Mouse (Mus musculus) erythroblast, embryonic 14.5 days (primary cell): Measurements from ENCODE around the gene Capn2. TPM values are rescaled to one million over a fixed set of nuclear protein-coding genes. Genes with fewer than 3 reads are reported as not detected.

ENCODE experiments used
- H3K27me3 ChIP-seq: 2 replicates; pipeline ENCODE4 v1.6.1; 2012; ENCODE audit warnings: inconsistent platforms; ENCODE audit not compliant: control insufficient read depth
- H3K36me3 ChIP-seq: 2 replicates; pipeline ENCODE4 v1.6.1; 2012; ENCODE audit warnings: mild to moderate bottlenecking, inconsistent platforms; ENCODE audit not compliant: control insufficient read depth
- H3K4me1 ChIP-seq: 2 replicates; pipeline ENCODE4 v1.6.1; 2012; ENCODE audit warnings: inconsistent platforms; ENCODE audit not compliant: control insufficient read depth
- H3K4me3 ChIP-seq: replicated peaks from 2 replicates; pipeline ENCODE3; 2012; ENCODE audit warnings: moderate library complexity, mild to moderate bottlenecking, inconsistent platforms
- H3K9me3 ChIP-seq: 2 replicates; pipeline ENCODE4 v1.6.1; 2012; ENCODE audit warnings: low read length, inconsistent platforms, mixed read lengths; ENCODE audit not compliant: control insufficient read depth
- GATA1 ChIP-seq: IDR thresholded peaks from 2 replicates; pipeline ENCODE4 v1.6.1; 2012; ENCODE audit warnings: low read length, inconsistent platforms, mixed read lengths
- TAL1 ChIP-seq: IDR thresholded peaks from 3 replicates; pipeline ENCODE4 v1.6.1; 2012; ENCODE audit warnings: low read length, inconsistent platforms, mixed read lengths
- polyA plus RNA-seq: library from polyadenylated mRNA; stranded (reverse); fragments of >175 nt; gene quantifications from 2 replicates; pipeline ENCODE4 v1.2.3, GENCODE M21; 2012

Capn2 gene
- polyA plus RNA-seq, 1 experiment, result 0.03 TPM

- Histone ChIP-seq H3K27me3 (no peaks in the 10 kb centered on the region), H3K4me1 (no peaks in the 10 kb centered on the region), H3K36me3 (peaks cover 21% of the 10 kb centered on the region), H3K4me3 (no peak overlapping the region), H3K9me3 (no peaks in the 10 kb centered on the region)
- TF ChIP-seq TAL1 (no peak), GATA1 (no peak)
Observed at GRCm38 (mm10) chr1:182439546-182440222, 77.7 kb downstream of the Capn2 start.

- TF ChIP-seq GATA1 (no peak), TAL1 (no peak)
- peaks cover 18% of the 10 kb centered on the region for H3K36me3 ChIP-seq
- H3K27me3 ChIP-seq, result no peaks in the 10 kb centered on the region
- H3K4me3 ChIP-seq, result no peak overlapping the region
- H3K4me1 ChIP-seq, result no peaks in the 10 kb centered on the region
- H3K9me3 ChIP-seq, result no peaks in the 10 kb centered on the region
Observed at GRCm38 (mm10) chr1:182436746-182437145, 80.7 kb downstream of the Capn2 start.

- Histone ChIP-seq H3K27me3 (no peaks in the 10 kb centered on the region), H3K4me1 (no peaks in the 10 kb centered on the region), H3K9me3 (no peaks in the 10 kb centered on the region), H3K36me3 (peaks cover 12% of the 10 kb centered on the region), H3K4me3 (no peak overlapping the region)
- TF ChIP-seq TAL1, result no peak
- no peak for TF ChIP-seq GATA1
Observed at GRCm38 (mm10) chr1:182432059-182432458, 85.3 kb downstream of the Capn2 start.

- Histone ChIP-seq H3K4me1 (peaks cover 2% of the 10 kb centered on the region), H3K36me3 (peaks cover 10% of the 10 kb centered on the region), H3K27me3 (no peaks in the 10 kb centered on the region), H3K9me3 (no peaks in the 10 kb centered on the region), H3K4me3 (no peak overlapping the region)
- TF ChIP-seq TAL1 (no peak), GATA1 (no peak)
Observed at GRCm38 (mm10) chr1:182430676-182431075, 86.7 kb downstream of the Capn2 start.

DNA sequence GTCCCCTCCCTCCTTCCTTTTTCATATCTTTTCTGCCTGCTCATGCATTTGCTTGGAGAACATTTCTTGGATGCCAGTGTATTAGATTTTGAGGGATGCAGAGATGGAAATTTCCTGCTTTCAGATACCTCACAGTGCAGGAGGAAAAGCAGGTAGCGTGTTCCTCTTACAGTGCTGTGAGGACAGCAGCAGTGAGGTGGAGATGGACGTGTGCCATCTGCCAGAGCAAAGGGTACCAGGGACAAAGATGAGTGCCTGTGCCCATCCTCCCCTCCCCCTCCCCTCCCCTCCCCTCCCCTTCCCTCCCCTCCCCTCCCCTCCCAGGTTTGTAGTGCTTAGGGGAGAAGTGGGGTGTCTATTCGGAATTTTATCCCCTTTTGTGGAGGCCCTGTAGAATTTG, 87.6 kb downstream of the Capn2 start:
- Histone ChIP-seq H3K27me3 (no peaks in the 10 kb centered on the region), H3K36me3 (peaks cover 10% of the 10 kb centered on the region), H3K4me1 (peaks cover 2% of the 10 kb centered on the region), H3K9me3 (no peaks in the 10 kb centered on the region), H3K4me3 (no peak overlapping the region)
- TF ChIP-seq TAL1, result no peak
- no peak for TF ChIP-seq GATA1

- H3K4me3 ChIP-seq, result no peak overlapping the region
- no peaks in the 10 kb centered on the region for H3K9me3 ChIP-seq
- peaks cover 9% of the 10 kb centered on the region for H3K36me3 ChIP-seq
- peaks cover 2% of the 10 kb centered on the region for H3K4me1 ChIP-seq
- TF ChIP-seq TAL1, result no peak
- no peaks in the 10 kb centered on the region for H3K27me3 ChIP-seq
Observed at GRCm38 (mm10) chr1:182427426-182427825, 90.0 kb downstream of the Capn2 start.

- Histone ChIP-seq H3K4me1 (peaks cover 2% of the 10 kb centered on the region), H3K27me3 (no peaks in the 10 kb centered on the region), H3K4me3 (no peak overlapping the region), H3K9me3 (no peaks in the 10 kb centered on the region), H3K36me3 (no peaks in the 10 kb centered on the region)
- no peak for TF ChIP-seq TAL1
- TF ChIP-seq GATA1, result no peak
Observed at GRCm38 (mm10) chr1:182426444-182426843, 91.0 kb downstream of the Capn2 start.

DNA sequence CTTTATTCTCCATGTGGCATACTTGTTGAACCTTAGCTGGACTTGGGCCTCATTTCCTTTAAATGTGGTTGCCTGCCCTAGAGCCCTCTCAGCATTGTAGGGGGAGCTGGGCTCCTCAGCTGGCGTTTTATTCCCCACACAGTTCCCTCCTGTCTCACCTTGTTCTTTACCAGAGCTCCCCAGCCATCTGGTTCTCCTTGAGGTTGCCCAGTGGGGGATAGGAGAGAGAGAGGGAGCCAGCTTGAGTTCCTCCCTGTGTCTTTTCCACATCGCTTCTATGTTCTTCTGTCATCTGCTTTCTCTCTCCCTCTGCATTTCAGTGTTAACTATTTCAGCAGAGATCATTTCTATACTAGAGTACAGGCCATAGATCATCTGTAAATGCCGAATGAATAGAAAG, 92.2 kb downstream of the Capn2 start:
- H3K36me3 ChIP-seq, result no peaks in the 10 kb centered on the region
- TF ChIP-seq TAL1 (no peak), GATA1 (no peak)
- no peak overlapping the region for H3K4me3 ChIP-seq
- no peaks in the 10 kb centered on the region for H3K9me3 ChIP-seq
- H3K4me1 ChIP-seq, result peaks cover 2% of the 10 kb centered on the region
- H3K27me3 ChIP-seq, result no peaks in the 10 kb centered on the region

GRCm38 (mm10) chr1:182424274-182424673, 93.1 kb downstream of the Capn2 start:
- no peaks in the 10 kb centered on the region for H3K36me3 ChIP-seq
- no peak overlapping the region for H3K4me3 ChIP-seq
- H3K4me1 ChIP-seq, result peaks cover 2% of the 10 kb centered on the region
- no peaks in the 10 kb centered on the region for H3K9me3 ChIP-seq
- H3K27me3 ChIP-seq, result no peaks in the 10 kb centered on the region
- TF ChIP-seq GATA1 (no peak), TAL1 (no peak)

- Histone ChIP-seq H3K4me3 (no peak overlapping the region), H3K27me3 (no peaks in the 10 kb centered on the region), H3K9me3 (no peaks in the 10 kb centered on the region), H3K36me3 (no peaks in the 10 kb centered on the region), H3K4me1 (no peaks in the 10 kb centered on the region)
- TF ChIP-seq GATA1 (no peak), TAL1 (no peak)
Observed at GRCm38 (mm10) chr1:182419481-182419880, 97.9 kb downstream of the Capn2 start.

Other genes starting within 250 kb of the Capn2 start
- gene Degs1, start 234.8 kb downstream of the Capn2 start, polyA plus RNA-seq, result 2.5 and 4.8 TPM in 2 replicates
- gene Fbxo28, start 176.0 kb downstream of the Capn2 start, polyA plus RNA-seq, result 0.86 and 0.87 TPM in 2 replicates
- gene Trp53bp2, start 108.4 kb downstream of the Capn2 start, polyA plus RNA-seq, result 0.09 and 0.10 TPM in 2 replicates
- not detected in 2 replicates for gene Capn8, start 47.4 kb upstream of the Capn2 start, polyA plus RNA-seq
- not detected in 2 replicates for gene Ccdc185, start 231.6 kb upstream of the Capn2 start, polyA plus RNA-seq
- not detected in 2 replicates for gene Susd4, start 246.3 kb upstream of the Capn2 start, polyA plus RNA-seq